Mouse (Mus musculus): ENCODE results near the gene Usp34. TPM values are rescaled to one million over a fixed set of nuclear protein-coding genes. Genes with fewer than 3 reads are reported as not detected.
A peak's percentile ranks its signal among the peaks of the same experiment; 100 is the strongest.

Gene Usp34
- polyA plus RNA-seq (2014; fragmentation: Nextera tagmentation; extraction: Ambion mirVana) = 49.7 and 54.0 TPM in 2 replicates

DNA sequence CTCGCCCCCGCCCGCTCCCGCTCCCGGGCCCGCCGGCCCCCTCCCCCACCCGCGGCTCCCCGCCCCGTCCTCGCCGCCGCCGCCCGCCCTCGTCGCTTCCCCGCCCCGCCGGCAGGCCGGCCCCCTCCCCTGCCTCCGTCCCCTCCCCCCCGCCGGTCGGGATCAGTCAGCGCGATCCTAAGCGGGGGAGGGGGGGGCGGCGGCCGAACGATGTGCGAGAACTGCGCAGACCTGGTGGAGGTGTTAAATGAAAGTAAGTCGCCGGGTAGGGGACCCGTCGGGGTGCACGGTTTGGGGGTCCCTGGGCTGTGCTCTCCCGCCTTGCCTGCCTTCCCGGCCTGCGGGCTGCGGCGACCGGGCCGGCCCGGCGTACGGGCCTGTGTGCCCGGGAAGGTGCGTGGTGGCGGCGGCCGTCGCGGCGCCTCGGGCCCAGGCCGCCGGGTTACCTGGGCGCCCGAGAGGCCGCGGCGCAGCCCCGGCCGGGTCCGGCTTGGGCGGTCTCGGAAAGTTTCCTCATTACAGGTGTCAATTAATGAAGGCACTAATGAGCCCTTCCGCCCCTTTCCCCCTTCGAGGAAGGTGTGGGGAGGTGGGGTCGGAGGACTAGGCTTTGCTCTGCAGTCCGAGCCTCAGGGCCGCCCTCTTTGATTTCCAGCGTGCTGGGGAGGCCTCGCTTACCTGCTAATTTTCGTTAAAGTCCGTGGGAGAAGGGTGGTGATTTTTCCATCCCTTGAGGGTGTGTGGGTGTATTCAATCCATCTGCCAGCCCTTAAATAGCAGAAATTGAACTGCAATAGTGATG, at the start of gene Usp34:
Gene Usp34, plus strand, starts transcription at position 132 of the 802 bp plus-strand sequence.
- Histone ChIP-seq H3K4me1 (ENCODE audit: control insufficient read depth, insufficient read depth, low read length) (peaks cover 12% of the 10 kb centered on the region), H3K9ac (replicated peaks; ENCODE audit: low read depth, low read length) (peak within 1 kb of the TSS; percentile 78), H3K4me2 (ENCODE audit: low read depth, low read length) (peak within 1 kb of the TSS; percentile 64), H3K4me3 (ENCODE audit: low read depth, low read length) (peak within 1 kb of the TSS; percentile 85), H3K9me3 (ENCODE audit: control insufficient read depth, low read length) (no peaks in the 10 kb centered on the region), H3K36me3 (ENCODE audit: control insufficient read depth, insufficient read depth, low read length) (no peaks in the 10 kb centered on the region), H3K27me3 (ENCODE audit: control insufficient read depth, insufficient read depth, low read length) (no peaks in the 10 kb centered on the region), H3K27ac (ENCODE audit: low read depth, low read length) (peak within 1 kb of the TSS; percentile 98)
- ATAC-seq (ENCODE audit: low read depth) = peak; percentile 64
- WGBS = under 1% methylated on average over 42 of the region's 80 CpGs

DNA sequence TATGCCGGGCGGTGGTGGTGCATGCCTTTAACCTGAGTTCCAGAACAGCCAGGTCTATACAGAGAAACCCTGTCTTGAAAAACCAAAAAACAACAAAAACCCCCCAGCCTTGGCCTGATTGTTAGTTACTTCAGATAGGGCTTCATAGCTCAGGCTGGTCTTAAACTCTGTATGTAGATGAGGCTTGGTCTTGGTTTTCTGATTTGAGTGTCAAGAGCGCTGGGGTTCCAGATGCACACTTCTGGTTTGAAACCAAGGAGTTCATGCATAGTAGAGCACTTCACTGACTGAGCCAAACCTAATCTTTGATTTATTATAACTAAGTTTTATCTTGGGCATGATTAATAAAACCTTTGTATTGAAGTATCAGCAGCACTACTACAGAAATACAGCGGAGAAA, 47.6 kb upstream of the Usp34 start:
- Histone ChIP-seq H3K9ac (replicated peaks; ENCODE audit: low read depth, low read length) (no peak overlapping the region), H3K27ac (ENCODE audit: low read depth, low read length) (no peak overlapping the region), H3K4me1 (ENCODE audit: control insufficient read depth, insufficient read depth, low read length) (peaks cover 8% of the 10 kb centered on the region), H3K9me3 (ENCODE audit: control insufficient read depth, low read length) (no peaks in the 10 kb centered on the region), H3K4me3 (ENCODE audit: low read depth, low read length) (no peak overlapping the region), H3K36me3 (ENCODE audit: control insufficient read depth, insufficient read depth, low read length) (peaks cover 6% of the 10 kb centered on the region; the same call in 1 of the 2 replicates), H3K4me2 (ENCODE audit: low read depth, low read length) (no peak overlapping the region), H3K27me3 (ENCODE audit: control insufficient read depth, insufficient read depth, low read length) (no peaks in the 10 kb centered on the region)
- WGBS = 88% methylated on average over 4 of the region's 4 CpGs
- ATAC-seq (ENCODE audit: low read depth) = no peak

- H3K9ac ChIP-seq (replicated peaks; ENCODE audit: low read depth, low read length) = no peak overlapping the region
- no peak overlapping the region for H3K4me3 ChIP-seq (ENCODE audit: low read depth, low read length)
- H3K36me3 ChIP-seq (ENCODE audit: control insufficient read depth, insufficient read depth, low read length) = peaks cover 6% of the 10 kb centered on the region; the same call in 1 of the 2 replicates
- H3K4me2 ChIP-seq (ENCODE audit: low read depth, low read length) = no peak overlapping the region
- no peaks in the 10 kb centered on the region for H3K9me3 ChIP-seq (ENCODE audit: control insufficient read depth, low read length)
- H3K4me1 ChIP-seq (ENCODE audit: control insufficient read depth, insufficient read depth, low read length) = peaks cover 8% of the 10 kb centered on the region
- 70% methylated on average over 1 of the region's 1 CpGs for WGBS
- no peak for ATAC-seq (ENCODE audit: low read depth)
- no peaks in the 10 kb centered on the region for H3K27me3 ChIP-seq (ENCODE audit: control insufficient read depth, insufficient read depth, low read length)
- no peak overlapping the region for H3K27ac ChIP-seq (ENCODE audit: low read depth, low read length)
Measured at GRCm38 (mm10) chr11:23259481-23259880, 47.2 kb upstream of the Usp34 start.

GRCm38 (mm10) chr11:23260186-23260585, 46.5 kb upstream of the Usp34 start:
- no peak overlapping the region for H3K9ac ChIP-seq (replicated peaks; ENCODE audit: low read depth, low read length)
- no peak overlapping the region for H3K4me2 ChIP-seq (ENCODE audit: low read depth, low read length)
- no peaks in the 10 kb centered on the region for H3K9me3 ChIP-seq (ENCODE audit: control insufficient read depth, low read length)
- H3K36me3 ChIP-seq (ENCODE audit: control insufficient read depth, insufficient read depth, low read length) = peaks cover 6% of the 10 kb centered on the region; the same call in 1 of the 2 replicates
- H3K27ac ChIP-seq (ENCODE audit: low read depth, low read length) = no peak overlapping the region
- H3K4me3 ChIP-seq (ENCODE audit: low read depth, low read length) = no peak overlapping the region
- H3K27me3 ChIP-seq (ENCODE audit: control insufficient read depth, insufficient read depth, low read length) = no peaks in the 10 kb centered on the region
- WGBS = 97% methylated on average over 1 of the region's 1 CpGs
- no peak for ATAC-seq (ENCODE audit: low read depth)
- H3K4me1 ChIP-seq (ENCODE audit: control insufficient read depth, insufficient read depth, low read length) = peaks cover 8% of the 10 kb centered on the region

DNA sequence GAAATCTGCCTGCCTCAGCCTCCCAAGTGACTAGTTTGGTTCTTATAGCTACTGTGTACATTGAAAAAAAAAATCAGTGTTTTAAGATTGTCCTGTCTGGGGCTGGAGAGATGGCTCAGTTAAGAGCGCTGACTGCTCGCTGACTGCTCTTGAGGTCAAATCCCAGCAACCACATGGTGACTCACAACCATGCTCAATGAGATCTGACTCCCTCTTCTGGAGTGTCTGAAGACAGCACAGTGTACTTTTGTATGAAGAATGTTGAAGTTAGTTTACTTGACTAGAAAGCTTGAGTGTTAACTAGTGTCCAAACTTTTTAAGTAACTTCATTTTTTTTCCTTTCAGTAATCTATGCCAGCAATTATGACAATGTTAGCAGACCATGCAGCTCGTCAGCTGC, 45.2 kb upstream of the Usp34 start:
- no peaks in the 10 kb centered on the region for H3K27me3 ChIP-seq (ENCODE audit: control insufficient read depth, insufficient read depth, low read length)
- no peak overlapping the region for H3K4me3 ChIP-seq (ENCODE audit: low read depth, low read length)
- 87% methylated on average over 3 of the region's 3 CpGs for WGBS
- no peaks in the 10 kb centered on the region for H3K9me3 ChIP-seq (ENCODE audit: control insufficient read depth, low read length)
- H3K36me3 ChIP-seq (ENCODE audit: control insufficient read depth, insufficient read depth, low read length) = peaks cover 6% of the 10 kb centered on the region; the same call in 1 of the 2 replicates
- peaks cover 8% of the 10 kb centered on the region for H3K4me1 ChIP-seq (ENCODE audit: control insufficient read depth, insufficient read depth, low read length)
- no peak overlapping the region for H3K9ac ChIP-seq (replicated peaks; ENCODE audit: low read depth, low read length)
- no peak overlapping the region for H3K4me2 ChIP-seq (ENCODE audit: low read depth, low read length)
- H3K27ac ChIP-seq (ENCODE audit: low read depth, low read length) = no peak overlapping the region
- no peak for ATAC-seq (ENCODE audit: low read depth)

- Histone ChIP-seq H3K9ac (replicated peaks; ENCODE audit: low read depth, low read length) (no peak overlapping the region), H3K4me3 (ENCODE audit: low read depth, low read length) (no peak overlapping the region), H3K9me3 (ENCODE audit: control insufficient read depth, low read length) (no peaks in the 10 kb centered on the region), H3K36me3 (ENCODE audit: control insufficient read depth, insufficient read depth, low read length) (peaks cover 8% of the 10 kb centered on the region; the same call in 1 of the 2 replicates), H3K4me2 (ENCODE audit: low read depth, low read length) (no peak overlapping the region), H3K4me1 (ENCODE audit: control insufficient read depth, insufficient read depth, low read length) (no peaks in the 10 kb centered on the region), H3K27me3 (ENCODE audit: control insufficient read depth, insufficient read depth, low read length) (no peaks in the 10 kb centered on the region), H3K27ac (ENCODE audit: low read depth, low read length) (no peak overlapping the region)
- ATAC-seq (ENCODE audit: low read depth) = no peak
Measured at GRCm38 (mm10) chr11:23264949-23265348, 41.7 kb upstream of the Usp34 start.

DNA sequence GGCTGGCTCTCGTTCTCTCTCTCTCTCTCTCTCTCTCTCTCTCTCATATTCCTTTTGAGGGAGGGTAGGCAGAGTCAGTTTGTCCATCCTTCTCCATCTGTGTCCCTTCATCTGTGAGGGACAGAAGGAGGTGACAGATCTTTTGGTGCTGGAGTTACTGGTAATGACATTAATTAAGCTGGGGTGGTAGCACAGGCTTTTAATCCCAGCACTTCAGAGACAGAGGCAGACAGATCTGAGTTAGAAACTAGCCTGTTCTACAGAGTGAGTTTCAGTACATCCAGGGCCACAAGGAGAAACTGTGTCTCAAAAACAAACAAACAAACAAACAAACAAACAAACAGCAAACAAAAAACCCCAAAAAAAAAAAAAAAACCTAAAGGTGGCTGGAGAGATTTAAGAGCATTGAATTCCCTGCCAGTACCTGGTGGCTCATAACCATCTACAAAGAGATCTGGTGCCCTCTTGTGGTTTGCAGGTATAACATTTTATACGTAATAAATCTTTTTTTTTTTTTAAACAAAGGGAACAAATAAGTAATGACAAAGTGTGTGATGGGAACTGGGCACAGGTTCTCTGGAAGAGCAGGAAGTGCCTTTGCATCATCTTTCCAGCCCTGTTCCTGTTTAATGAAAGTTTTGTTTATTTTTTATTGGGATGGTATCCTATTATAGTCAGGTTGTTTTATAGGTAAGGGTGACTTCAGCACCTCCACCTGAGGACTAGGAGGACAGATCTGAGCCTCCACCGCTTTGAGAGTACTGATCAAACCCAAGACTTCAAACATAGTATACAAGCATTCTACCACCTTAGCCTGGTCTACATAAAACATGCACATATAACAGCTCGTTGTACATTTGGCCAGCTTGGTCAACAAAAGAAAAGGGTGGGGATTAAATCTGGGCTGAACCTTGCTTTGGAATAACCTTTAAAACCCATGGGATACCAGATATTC, 34.6 kb upstream of the Usp34 start:
- ATAC-seq (ENCODE audit: low read depth) = peak; percentile 66; the same call in 1 of the 2 replicates
- no peak overlapping the region for H3K27ac ChIP-seq (ENCODE audit: low read depth, low read length)
- WGBS = 85% methylated on average over 4 of the region's 4 CpGs
- no peak overlapping the region for H3K4me3 ChIP-seq (ENCODE audit: low read depth, low read length)
- no peak overlapping the region for H3K9ac ChIP-seq (replicated peaks; ENCODE audit: low read depth, low read length)
- H3K36me3 ChIP-seq (ENCODE audit: control insufficient read depth, insufficient read depth, low read length) = peaks cover 31% of the 10 kb centered on the region
- H3K4me2 ChIP-seq (ENCODE audit: low read depth, low read length) = no peak overlapping the region
- no peaks in the 10 kb centered on the region for H3K9me3 ChIP-seq (ENCODE audit: control insufficient read depth, low read length)
- no peaks in the 10 kb centered on the region for H3K27me3 ChIP-seq (ENCODE audit: control insufficient read depth, insufficient read depth, low read length)
- no peaks in the 10 kb centered on the region for H3K4me1 ChIP-seq (ENCODE audit: control insufficient read depth, insufficient read depth, low read length)

DNA sequence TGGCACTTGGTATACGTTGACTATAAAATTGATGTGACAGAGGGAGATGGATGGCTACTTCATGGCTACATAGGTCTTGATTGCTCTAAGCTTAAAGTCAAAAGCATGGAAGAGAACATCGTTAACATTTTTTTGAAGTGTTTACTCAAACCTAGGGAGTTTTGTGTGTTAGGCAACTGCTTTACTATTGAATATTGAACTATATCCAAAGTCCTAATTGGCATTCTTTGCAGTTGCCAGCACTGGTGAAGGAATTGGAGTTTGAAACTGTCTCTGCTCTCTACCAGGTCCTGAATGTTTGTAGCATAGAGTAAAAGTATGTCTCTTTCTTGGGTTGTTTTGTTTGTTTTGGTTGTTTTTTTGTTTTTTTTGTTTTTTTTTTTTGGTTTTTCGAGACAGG, 30.9 kb upstream of the Usp34 start:
- Histone ChIP-seq H3K4me2 (ENCODE audit: low read depth, low read length) (no peak overlapping the region), H3K36me3 (ENCODE audit: control insufficient read depth, insufficient read depth, low read length) (peaks cover 45% of the 10 kb centered on the region), H3K4me1 (ENCODE audit: control insufficient read depth, insufficient read depth, low read length) (no peaks in the 10 kb centered on the region), H3K27ac (ENCODE audit: low read depth, low read length) (no peak overlapping the region), H3K27me3 (ENCODE audit: control insufficient read depth, insufficient read depth, low read length) (no peaks in the 10 kb centered on the region), H3K9me3 (ENCODE audit: control insufficient read depth, low read length) (no peaks in the 10 kb centered on the region), H3K4me3 (ENCODE audit: low read depth, low read length) (no peak overlapping the region), H3K9ac (replicated peaks; ENCODE audit: low read depth, low read length) (no peak overlapping the region)
- WGBS = 79% methylated on average over 3 of the region's 3 CpGs
- ATAC-seq (ENCODE audit: low read depth) = no peak

DNA sequence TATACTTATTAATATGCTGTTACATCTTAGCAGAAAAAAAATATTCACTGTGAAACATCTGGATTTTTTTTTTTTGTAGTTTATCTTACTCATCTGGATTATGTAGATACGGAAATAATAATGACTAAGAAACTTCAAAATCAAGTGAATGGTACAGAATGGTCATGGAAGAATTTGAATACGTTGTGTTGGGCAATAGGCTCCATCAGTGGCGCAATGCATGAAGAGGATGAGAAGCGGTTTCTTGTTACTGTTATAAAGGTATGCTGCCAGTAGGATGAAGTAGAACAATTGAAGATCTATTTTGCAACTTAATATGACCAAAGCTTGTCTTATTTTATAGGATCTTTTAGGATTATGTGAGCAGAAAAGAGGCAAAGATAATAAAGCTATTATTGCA, 22.2 kb upstream of the Usp34 start:
- Histone ChIP-seq H3K9me3 (ENCODE audit: control insufficient read depth, low read length) (no peaks in the 10 kb centered on the region), H3K4me3 (ENCODE audit: low read depth, low read length) (no peak overlapping the region), H3K9ac (replicated peaks; ENCODE audit: low read depth, low read length) (no peak overlapping the region), H3K27ac (ENCODE audit: low read depth, low read length) (no peak overlapping the region), H3K4me1 (ENCODE audit: control insufficient read depth, insufficient read depth, low read length) (no peaks in the 10 kb centered on the region), H3K4me2 (ENCODE audit: low read depth, low read length) (no peak overlapping the region), H3K27me3 (ENCODE audit: control insufficient read depth, insufficient read depth, low read length) (no peaks in the 10 kb centered on the region), H3K36me3 (ENCODE audit: control insufficient read depth, insufficient read depth, low read length) (peaks cover 63% of the 10 kb centered on the region)
- no peak for ATAC-seq (ENCODE audit: low read depth)
- 98% methylated on average over 4 of the region's 4 CpGs for WGBS
